Mouse (Mus musculus): Measurements from ENCODE around the gene Cd83.

Cd83 gene

DNA sequence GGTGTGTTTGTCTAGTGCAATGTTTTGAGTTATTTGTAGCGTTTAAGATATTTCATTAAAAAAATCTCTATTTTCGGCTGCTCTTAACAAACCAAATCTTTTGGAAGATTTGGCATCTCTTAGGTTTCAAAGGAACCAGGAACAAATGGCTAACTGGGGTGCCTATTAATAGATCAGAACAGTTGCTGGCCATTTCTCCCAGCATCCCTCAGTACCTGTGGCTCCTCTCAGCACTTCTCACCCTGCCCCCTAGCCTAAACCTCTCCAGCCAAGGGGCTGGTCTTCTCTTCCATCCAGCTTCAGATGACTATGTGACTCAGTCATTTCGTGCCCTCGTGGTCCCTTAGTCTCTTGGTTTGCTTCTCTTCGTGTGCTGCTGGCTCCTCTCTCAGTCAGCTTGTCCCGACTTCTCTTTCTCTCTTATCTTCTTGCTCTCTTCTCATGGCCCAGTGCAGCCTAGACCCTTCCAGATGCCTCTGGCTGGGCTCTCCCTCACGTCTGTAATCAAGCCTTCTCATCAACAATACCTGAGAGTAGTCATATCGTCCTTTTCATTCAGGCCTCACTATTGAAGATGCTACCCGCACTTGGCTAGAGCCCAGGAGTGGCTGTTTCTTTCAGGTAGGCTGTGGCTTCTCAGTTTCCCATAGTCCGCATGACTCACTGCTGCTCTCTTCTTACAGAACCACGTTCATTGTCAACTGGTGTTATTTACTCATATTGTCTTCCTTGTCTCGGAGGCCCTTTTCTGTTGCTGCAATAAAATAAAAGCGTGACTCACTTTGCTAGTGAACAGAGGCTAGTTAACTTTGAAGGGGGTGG lies 9.8 kb upstream of the Cd83 start:
- no peak for DNase-seq (ENCODE audit: low read depth)

DNA sequence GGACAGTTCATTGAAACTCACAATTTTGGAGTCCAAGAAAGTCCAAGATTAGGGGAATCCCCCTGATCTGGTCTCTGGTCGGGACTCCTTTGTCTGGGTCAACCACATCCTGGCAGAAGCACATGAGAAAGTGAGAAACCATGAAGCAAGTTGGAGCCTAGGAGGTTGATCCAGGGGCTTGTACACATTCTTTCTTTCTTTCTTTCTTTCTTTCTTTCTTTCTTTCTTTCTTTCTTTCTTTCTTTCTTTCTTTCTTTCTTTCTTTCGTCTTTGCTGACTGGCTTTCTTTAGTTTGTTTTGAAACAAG lies 9.2 kb upstream of the Cd83 start:
- no peak for DNase-seq (ENCODE audit: low read depth)

DNA sequence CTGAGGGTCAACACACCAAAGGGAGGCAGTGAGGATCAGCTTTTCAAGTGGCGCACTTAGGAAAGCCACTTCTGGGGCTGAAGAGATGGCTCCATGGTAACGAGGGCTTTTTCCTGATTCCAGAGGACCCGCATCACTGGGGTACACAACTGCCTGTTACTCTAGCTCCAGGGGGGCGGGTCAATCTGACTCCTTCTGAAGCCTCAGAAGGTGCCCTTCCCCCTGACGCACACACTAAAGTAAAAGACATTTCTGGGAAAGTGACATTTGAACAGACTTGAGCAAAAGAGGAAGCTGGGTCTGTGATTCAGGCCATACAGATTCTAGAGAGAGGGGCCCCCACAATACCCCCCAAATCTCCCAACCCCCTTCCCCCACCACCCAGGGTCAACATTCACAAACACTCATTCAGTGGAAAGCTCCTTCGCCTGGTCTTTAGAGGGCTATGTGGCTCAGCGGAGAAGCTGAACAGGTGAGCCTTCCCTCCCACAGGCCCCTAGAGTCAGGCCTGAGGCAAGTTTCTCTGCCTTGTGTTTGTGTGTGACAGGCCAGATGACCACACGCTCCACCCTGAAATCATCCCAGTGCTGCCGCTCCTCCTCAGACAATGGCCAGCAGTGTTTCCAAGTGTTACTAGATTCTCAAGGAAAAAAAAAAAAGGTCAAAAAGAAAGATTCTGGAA lies 7.1 kb upstream of the Cd83 start:
- DNase-seq (ENCODE audit: low read depth) = no peak

DNA sequence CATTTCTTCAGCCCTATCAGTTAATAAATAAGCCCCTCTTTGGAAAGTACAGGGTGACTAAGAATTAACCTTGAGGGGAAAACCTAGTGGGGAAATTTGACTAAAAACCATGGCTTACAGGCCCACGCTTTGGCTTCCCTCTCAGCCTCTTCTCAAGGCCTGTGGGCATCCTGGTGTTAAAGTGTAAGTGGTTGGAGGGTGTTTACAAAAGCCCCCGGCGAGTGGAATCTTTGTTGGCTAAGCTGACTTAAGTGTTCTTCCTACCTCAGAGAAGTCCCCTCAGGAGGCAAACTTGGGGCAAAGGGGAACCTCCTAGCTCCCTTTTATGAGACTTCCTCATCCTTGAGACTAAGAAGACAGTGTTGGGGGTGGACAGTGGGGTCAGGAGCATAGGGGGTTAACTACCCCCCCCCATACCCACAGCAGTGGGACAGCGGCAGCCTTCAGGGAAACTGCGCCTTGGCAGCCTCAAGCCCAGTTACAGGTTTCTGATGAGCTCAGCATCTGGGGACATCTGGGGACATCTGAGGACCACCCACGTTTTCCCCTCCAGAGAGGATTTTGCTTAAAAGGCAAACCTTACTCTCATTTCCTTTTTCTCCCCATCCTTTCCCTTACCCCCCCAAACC lies 6.4 kb upstream of the Cd83 start:
- DNase-seq (ENCODE audit: low read depth) = no peak

DNA sequence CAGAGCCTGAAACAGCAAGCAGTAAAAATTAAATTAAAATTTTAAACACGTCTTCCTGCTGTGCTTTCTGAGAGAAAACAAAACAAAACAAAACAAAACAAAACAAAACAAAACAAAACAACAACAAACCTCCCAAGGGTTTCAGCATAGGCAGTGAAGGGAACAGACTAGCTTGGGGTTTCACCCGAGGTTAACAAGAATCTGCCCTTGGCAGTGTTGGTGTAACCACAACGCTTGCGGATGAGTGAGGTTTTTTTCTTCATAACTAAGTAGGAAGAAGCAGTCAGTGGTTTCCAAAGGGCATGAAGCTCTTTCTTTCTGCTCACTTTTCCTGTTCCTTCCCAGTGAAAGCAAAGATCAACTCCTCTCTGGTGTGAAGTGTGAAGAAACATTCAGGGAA lies 5.6 kb upstream of the Cd83 start:
- no peak for DNase-seq (ENCODE audit: low read depth)

DNA sequence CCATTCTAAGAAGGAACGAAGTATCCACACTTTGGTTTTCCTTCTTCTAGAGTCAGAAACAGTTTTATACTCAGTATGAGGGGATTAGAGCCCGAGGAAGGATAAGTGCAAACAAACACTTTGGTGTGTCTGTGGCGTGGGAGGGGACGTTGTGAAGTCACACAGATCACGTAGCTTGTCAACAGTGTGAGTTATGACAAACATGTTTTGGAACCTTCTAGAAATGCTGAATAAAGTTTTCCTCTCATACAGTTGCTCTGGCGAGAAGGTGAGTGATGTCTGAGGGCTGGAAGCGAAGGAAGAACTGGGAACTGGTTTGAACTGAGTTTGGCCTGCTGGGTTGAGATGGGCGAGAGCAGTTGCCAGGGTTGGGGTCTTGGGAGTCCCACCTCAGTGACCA lies 4.5 kb upstream of the Cd83 start:
- DNase-seq (ENCODE audit: low read depth) = no peak

DNA sequence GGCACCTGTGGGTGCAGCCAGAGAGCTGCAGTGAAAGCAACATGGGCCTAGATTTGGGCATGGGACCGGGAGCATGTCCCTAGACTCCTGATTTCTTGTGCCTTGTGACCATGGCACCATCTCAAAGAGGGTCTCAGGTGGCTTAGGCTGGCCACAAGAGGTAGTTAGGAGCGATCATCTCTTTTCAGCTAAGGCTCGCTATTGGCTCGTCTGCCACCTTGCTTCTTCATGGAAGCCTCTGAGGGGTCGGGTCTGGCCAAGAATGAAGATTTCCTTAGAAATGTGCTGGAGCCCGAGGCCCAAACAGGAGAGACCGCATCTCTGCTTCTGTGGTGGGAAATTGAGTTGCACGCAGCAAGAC lies 1.1 kb downstream of the Cd83 start:
- no peak for DNase-seq (ENCODE audit: low read depth)

DNA sequence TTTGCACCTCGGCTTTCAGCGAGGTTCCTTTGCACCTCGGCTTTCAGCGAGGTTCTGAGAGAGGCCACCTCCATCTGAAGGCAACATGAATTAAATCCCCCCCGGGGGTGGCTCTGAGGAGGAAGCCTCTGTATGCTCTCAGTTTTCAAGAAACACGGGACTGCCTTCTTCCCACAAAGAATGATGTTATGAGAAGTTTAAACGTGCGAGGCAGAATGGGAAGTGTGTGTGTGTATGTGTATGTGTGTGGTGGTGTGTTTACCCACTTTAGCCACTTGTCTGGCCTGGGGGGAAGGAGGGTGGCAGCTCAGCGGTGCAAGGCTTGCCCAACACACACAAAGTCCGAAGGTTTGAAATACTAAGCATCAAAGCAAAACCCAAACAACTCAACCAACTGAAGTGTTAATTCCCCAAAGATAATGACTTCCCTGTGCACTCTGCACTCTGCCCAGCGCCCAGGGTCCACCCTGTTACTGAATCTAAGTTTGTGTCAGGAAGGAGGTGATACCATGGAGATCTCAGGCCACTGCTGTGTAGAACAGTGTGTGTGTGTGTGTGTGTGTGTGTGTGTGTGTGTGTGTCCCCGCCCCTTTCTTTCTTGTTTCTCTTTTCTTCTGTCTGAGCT lies 1.7 kb downstream of the Cd83 start:
- DNase-seq (ENCODE audit: low read depth) = no peak

DNA sequence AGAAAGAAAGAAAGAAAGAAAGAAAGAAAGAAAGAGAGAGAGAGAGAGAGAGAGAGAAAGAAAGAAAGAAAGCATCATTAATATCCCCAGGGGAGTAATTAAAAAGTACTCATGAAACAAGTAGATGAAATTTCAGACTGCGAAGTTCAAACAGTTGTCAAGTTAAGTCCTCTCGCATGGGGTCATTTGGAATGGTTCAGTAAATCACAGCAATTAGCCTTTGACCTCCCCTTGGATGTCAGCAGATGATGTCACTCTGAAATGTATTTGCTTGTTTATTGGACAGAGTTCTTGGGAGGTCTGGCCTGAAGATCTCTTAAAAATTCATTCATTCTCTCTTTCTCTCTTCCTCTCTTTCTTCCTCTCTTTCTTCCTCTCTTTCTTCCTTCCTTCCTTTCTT lies 2.7 kb downstream of the Cd83 start:
- DNase-seq (ENCODE audit: low read depth) = no peak

DNA sequence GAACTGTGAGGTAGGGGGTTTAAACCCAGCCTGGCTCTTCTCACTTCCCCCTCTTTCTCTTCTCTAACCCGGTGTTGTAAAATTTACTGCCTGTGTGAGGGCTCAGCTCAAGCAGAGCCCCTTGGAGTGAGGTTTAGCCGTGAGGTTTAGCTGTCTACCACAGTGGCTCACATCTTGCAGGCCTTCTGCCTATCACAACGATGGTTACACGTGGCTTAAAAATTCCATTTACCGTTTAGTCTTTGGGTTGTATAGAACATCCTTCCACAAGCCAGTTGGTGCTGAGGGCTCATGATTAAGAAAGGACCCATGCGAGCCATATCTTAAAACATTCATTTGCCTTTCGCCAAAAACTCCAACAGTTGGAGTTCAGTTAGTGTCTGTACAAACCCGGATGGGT lies 3.5 kb downstream of the Cd83 start:
- DNase-seq (ENCODE audit: low read depth) = no peak

DNA sequence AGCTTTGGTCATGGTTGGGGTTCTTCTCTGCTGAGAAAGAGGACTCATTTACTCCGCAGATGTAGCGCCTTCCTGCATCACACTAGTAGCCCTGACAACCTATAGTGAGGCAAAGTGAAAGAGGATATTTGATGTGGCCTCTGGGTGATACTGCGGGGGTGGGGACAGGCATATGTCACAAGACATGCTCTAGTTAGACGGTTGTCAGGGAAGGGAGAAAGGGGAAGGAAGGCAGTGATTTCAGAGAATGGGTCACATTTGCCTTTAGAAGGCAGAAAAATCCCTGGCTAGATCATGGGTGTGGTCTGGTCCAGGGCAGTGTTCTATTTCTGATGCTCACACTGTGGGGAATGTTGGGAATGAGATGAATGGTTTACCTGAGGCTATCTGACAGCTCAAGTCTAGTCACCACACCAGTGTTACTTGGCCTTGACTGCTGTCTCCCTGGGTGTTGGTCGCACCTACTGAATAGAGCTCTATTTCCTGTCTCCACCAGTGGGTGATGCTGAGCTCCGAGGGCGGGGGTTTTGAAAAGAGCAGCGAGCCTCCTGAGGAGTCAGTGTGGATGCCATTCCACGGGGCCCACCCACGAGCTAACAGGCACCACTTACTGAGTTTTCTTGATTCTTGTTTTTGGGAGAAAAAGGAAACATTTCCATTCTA lies 4.5 kb downstream of the Cd83 start:
- no peak for DNase-seq (ENCODE audit: low read depth)

DNA sequence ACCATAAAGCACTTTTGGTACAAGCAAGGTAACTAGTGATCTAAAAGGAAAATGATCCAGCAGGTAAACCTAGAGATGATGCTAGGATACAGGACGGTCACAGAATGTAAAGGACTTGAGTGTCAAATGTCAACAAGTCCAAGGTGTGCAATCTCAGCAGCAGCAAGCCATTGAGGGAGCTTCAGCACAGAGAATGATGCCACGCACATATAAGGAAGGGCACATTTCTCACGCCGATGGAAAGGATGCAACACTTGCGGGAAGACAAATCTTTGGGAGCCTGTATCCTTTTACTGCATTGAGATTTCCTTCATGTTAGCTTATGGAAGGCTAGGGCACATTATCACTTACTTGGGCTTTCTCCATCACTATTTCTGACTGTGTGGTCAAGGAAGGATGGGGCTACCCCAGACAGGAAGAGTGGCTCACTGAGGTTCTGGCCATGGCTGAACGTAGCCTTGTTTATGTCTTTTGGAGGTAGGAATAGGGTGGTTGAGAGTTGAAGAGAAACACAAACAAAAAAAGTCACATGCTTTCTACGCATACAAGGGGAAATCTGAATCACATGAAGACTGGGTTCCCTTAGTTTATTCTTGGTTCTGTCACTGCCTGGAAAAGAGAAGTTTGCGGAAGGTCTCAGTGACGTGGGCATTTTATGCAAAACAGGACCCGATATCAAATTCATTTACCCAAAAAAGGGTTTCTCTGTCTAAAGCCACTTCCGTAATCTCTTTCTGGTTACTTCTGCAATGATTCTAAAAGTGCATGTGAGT lies 5.8 kb downstream of the Cd83 start:
- no peak for DNase-seq (ENCODE audit: low read depth)

DNA sequence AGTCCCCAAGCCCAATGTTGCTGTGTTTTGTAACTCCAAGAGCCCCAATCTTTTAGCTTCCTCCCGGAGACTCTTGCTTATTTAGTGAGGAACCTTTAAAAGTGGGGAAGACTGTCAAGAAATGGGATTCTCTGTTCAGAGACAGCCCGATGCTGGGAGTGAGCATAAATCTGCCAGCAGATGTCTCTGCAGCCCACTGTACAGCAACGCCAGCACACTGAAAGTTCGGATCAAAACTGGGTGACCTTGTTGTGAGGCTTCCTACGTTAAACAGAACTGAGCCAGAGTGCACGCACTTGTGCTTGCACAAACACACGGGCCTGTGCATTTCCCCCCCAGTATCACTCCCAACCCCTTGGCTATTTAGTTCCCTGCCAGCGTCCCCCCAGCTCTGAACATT lies 10.8 kb downstream of the Cd83 start:
- DNase-seq (ENCODE audit: low read depth) = peak; percentile 9

DNA sequence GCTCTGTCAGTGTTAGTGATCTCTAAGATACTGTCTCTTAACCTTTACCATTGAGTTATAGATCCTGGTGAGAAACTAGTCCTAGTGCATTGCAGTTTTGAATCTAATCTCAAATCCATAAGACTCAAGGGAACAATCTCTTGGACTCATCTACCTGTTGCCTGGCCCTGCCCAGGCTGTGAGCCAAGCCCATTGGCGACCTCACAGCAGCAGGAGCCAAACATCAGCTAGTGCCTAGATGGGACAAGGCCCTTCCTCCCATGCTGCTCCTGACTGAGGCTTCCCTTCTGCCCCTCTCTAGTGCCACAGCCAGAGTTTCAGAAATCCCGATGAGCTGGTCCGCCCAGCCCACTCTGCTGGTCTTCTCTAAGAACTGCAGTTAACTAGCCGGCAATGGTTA lies 14.1 kb downstream of the Cd83 start:
- DNase-seq (ENCODE audit: low read depth) = no peak

DNA sequence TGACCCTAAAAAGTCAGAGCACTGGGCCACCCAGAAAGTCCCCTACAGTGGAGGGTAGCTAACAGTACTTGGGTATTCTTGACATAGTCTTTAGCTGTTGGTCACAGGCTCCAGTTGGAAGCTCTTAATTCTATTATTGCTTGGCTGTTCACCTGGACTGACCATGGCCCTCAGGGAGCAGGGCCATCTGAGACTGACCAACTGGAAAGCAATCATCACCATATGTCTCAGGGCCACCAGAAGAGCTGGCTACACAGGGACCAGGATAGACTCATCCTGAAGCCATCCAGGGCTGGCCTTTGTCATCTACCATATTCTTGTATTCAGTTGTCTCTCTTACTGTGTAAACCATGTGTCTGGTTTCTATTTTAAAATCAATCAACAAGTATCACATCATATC lies 15.6 kb downstream of the Cd83 start:
- DNase-seq (ENCODE audit: low read depth) = no peak

DNA sequence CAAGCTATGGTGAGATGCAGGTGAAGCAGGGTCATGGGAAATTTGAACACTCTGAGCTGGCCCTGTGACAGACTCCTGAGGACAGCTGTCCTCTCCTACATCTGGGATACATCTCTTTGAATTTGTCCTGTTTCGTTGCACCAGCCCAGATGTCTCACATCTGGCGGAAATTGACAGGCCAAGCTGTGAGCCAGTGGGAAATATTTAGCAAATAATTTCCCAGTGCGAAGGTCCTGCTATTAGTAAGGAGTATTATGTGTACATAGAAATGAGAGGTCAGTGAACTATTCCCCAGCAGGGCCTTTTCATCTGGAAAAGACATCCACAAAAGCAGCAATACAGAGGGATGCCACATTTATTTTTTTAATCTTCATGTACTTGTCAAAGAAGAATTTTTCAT lies 17.4 kb downstream of the Cd83 start:
- no peak for DNase-seq (ENCODE audit: low read depth)

DNA sequence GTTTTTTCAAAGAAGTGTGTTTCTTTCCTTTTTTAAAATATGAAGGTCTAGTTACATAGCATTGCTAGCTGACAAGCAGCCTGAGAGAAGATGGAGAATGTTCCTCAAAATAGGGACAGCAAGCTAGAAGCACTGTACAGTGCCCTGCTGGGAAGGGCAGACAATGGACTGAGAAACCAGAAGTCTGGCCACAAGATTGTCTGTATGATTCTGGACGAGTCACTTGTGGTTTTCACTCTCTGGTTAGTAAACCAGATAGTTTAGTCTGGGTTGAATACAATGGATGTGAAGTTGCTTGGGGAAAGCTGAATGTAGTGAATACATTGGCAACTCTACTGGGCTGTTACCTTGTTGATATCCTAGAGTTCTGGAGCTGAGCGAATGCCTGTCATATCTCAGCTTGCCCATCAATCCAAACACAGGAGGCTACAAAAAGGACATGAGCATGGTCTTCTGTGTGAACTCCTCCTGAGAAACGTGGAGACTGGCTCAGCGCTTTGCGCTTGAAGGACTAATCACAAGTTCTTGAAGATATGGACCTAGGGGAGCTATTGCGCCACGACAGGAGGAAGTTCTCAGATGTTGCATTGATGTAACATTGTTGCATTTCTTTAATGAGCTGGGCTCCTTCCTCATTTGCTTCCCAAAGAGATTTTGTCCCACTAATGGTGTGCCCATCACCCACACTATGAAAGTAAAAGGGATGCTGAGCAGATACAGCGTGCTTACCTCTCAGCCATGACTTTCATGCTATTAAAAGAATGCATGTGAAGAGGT lies 18.0 kb downstream of the Cd83 start:
- DNase-seq (ENCODE audit: low read depth) = no peak

DNA sequence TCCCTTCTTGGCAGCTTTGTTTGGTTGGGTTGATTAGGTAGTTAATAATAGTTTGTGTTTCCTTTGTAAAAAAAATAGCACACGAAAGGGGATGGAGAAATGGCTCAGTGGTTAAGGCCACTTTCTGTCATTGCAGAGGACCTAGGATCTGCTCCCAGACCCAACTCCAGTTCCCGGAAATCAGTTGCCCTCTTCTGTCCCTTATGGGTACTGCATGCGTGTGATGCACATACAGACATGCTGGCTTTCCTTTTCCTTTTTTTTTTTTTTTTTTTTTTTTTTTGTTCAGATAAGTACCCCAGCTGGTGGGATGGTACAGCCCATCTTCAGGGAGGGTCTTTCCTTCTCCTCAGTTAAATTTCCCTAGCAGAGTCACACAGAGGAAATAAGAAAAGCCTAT lies 20.1 kb downstream of the Cd83 start:
- peak; percentile 5 for DNase-seq (ENCODE audit: low read depth)

DNA sequence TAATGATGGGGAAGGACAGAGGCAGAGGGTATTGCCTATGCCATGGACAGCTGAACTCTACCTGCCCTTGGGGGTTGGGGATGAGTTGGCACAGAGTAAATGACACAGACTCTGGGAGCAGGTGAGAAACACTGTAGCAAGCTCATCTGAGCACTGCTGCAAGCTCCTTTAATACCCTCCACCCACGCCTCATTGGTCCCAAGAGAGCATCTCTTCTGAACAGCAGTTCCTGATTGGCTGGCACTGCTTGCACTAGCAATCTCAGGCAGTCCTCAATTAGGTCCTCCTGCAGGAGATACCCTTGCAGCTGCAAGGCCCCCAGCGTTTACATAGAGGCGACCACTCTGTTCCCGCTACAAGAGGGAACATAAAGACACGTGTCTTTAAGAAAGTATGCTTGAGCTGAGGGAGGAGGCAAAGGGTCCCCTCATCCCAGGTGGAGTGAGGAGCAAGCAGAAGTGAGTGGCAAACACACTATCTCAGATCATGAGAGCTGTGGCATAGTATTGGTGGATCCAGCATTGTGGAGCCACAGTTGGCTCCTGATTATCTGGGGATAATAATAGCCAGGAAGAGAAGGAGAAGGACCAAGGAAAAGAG lies 20.7 kb downstream of the Cd83 start:
- DNase-seq (ENCODE audit: low read depth) = no peak

DNA sequence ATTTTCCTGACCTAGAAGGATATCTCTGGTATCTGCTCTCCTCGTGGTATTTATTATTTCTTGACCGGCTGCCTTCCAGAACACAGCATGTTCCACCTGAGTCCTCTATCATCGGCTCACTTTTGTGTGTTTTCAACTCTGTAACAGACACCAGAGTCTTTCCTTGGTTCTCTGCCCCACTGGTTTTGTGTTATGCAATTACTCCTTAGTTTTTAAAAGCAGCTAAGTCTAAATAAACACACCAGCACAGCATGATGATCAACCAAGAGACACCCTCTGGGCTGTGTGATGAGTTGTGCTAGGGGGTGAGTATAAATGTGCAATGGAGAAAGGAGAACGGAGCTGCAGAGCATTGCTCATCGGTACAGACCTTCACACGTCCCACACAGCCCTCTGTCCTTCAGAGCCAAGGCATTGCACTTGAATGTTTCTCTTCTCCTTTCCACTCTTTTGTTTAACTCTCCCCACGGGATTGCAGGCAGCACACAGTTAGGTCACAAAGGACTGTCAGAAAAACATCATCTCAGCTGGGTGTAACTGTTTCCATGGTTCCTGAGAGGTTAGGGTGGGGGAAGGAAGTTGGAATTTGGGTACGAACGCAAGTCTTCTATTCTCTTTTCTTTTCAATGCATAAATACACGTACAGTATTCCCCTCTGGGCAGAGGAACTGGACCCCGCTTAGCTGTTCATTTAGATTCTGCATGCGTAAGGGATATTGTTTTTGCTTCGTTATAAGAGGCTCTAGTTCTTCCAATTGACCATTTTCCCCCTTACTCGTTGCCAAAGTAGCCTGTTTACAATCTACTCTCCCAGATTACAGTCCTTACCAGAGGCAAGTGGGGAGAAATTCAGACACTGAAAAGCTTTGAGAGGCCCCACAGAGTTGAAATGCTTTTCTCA lies 22.0 kb downstream of the Cd83 start:
- no peak for DNase-seq (ENCODE audit: low read depth)
